Mouse (Mus musculus): Measurements from ENCODE around the gene Cckbr. TPM values are rescaled to one million over a fixed set of nuclear protein-coding genes. Genes with fewer than 3 reads are reported as not detected.

The Cckbr gene
- polyA plus RNA-seq, 1 experiment from 2014 or later = 0.22 TPM

GRCm38 (mm10) chr7:105479232-105479631 lies 53.7 kb downstream of the Cckbr start:
- Histone ChIP-seq H3K27ac (replicated peaks; ENCODE audit: low read depth, low read length) (no peak overlapping the region), H3K4me3 (ENCODE audit: low read depth, low read length) (no peak overlapping the region), H3K9me3 (ENCODE audit: control insufficient read depth, low read length) (no peaks in the 10 kb centered on the region), H3K9ac (ENCODE audit: low read depth, low read length) (no peak overlapping the region), H3K4me2 (ENCODE audit: low read depth, low read length) (no peak overlapping the region), H3K36me3 (ENCODE audit: control insufficient read depth, insufficient read depth, low read length) (no peaks in the 10 kb centered on the region), H3K4me1 (ENCODE audit: control insufficient read depth, insufficient read depth, low read length) (peaks cover 21% of the 10 kb centered on the region), H3K27me3 (replicated peaks; ENCODE audit: control insufficient read depth, insufficient read depth, low read length) (no peaks in the 10 kb centered on the region)
- 85% methylated on average over 6 of the region's 6 CpGs for whole genome bisulfite sequencing
- ATAC-seq (ENCODE audit: low read depth) (no peak), DNase-seq (ENCODE audit: low spot score) (no peak)

GRCm38 (mm10) chr7:105480081-105480480 lies 54.5 kb downstream of the Cckbr start:
- Histone ChIP-seq H3K27me3 (replicated peaks; ENCODE audit: control insufficient read depth, insufficient read depth, low read length) (no peaks in the 10 kb centered on the region), H3K4me3 (ENCODE audit: low read depth, low read length) (peak overlapping the region; percentile 60), H3K9ac (ENCODE audit: low read depth, low read length) (no peak overlapping the region; the same call in 1 of the 2 replicates), H3K4me1 (ENCODE audit: control insufficient read depth, insufficient read depth, low read length) (peaks cover 21% of the 10 kb centered on the region), H3K36me3 (ENCODE audit: control insufficient read depth, insufficient read depth, low read length) (no peaks in the 10 kb centered on the region), H3K9me3 (ENCODE audit: control insufficient read depth, low read length) (no peaks in the 10 kb centered on the region), H3K27ac (replicated peaks; ENCODE audit: low read depth, low read length) (no peak overlapping the region; the same call in 1 of the 2 replicates), H3K4me2 (ENCODE audit: low read depth, low read length) (peak overlapping the region; percentile 89)
- peak; percentile 20 for DNase-seq (ENCODE audit: low spot score)
- 55% methylated on average over 5 of the region's 5 CpGs for WGBS
- no peak for ATAC-seq (ENCODE audit: low read depth)

- peak overlapping the region; percentile 83 for H3K9ac ChIP-seq (ENCODE audit: low read depth, low read length)
- DNase-seq (ENCODE audit: low spot score) (peak; percentile 73), ATAC-seq (ENCODE audit: low read depth) (no peak)
- no peaks in the 10 kb centered on the region for H3K36me3 ChIP-seq (ENCODE audit: control insufficient read depth, insufficient read depth, low read length)
- peak overlapping the region; percentile 89 for H3K4me2 ChIP-seq (ENCODE audit: low read depth, low read length)
- peak overlapping the region; percentile 60 for H3K4me3 ChIP-seq (ENCODE audit: low read depth, low read length)
- peaks cover 21% of the 10 kb centered on the region for H3K4me1 ChIP-seq (ENCODE audit: control insufficient read depth, insufficient read depth, low read length)
- 64% methylated on average over 23 of the region's 23 CpGs for WGBS
- no peaks in the 10 kb centered on the region for H3K9me3 ChIP-seq (ENCODE audit: control insufficient read depth, low read length)
- H3K27ac ChIP-seq (replicated peaks; ENCODE audit: low read depth, low read length) = peak overlapping the region; percentile 90
- H3K27me3 ChIP-seq (replicated peaks; ENCODE audit: control insufficient read depth, insufficient read depth, low read length) = no peaks in the 10 kb centered on the region
Observed at GRCm38 (mm10) chr7:105480561-105481504, 55.3 kb downstream of the Cckbr start.

DNA sequence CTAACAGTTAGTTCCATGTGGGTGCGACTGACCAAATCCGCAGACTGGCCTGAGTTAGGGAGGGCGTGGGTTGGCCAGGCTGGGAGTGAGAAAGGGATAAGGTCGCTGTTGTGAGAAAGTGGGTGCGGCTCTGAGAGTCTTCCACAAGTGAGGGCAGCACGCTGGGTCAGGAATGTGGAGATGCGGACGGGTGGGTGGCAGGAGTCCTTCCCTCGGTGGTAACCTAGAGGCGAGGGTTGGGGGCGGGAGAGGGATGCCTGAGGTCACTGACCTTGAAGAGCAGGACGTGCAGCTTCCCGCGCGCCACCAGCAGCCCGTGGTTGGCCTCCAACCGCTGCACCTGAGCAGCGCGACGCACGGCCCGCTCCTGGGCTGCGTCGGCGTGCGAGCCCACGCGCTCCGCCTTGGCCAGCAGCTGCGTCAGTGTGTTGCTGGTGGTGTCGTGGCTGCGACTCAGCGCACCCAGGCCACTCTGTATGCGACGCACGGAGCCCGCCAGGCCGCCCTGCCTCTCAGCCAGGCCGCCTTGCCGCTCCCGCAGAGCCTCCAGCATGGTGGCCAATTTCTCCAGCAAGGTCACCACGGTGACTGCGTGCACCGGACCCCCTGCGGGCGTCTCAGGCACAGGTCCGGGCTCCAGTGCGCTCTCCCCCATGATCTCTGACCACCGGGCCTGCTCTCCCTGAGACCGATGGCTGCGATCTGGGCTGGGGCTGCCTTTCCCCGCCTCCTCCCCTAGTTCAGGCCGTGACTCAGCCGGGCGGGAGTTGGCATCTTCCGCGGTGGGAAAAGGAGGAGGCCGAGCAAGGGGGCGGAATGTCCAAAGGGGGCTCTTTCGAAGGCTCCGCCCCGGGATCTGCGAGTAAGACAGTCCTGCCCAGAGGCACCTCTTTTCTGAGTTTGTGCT lies 56.2 kb downstream of the Cckbr start, which contains the start of gene Cavin3:
TSS of gene Cavin3 (minus strand) at position 796 of the 907 bp plus-strand sequence.
- WGBS = 3% methylated on average over 42 of the region's 63 CpGs
- no peaks in the 10 kb centered on the region for H3K36me3 ChIP-seq (ENCODE audit: control insufficient read depth, insufficient read depth, low read length)
- H3K27ac ChIP-seq (replicated peaks; ENCODE audit: low read depth, low read length) = peak within 1 kb of the TSS; percentile 90
- peak within 1 kb of the TSS; percentile 83 for H3K9ac ChIP-seq (ENCODE audit: low read depth, low read length)
- H3K9me3 ChIP-seq (ENCODE audit: control insufficient read depth, low read length) = no peaks in the 10 kb centered on the region
- H3K27me3 ChIP-seq (replicated peaks; ENCODE audit: control insufficient read depth, insufficient read depth, low read length) = no peaks in the 10 kb centered on the region
- H3K4me3 ChIP-seq (ENCODE audit: low read depth, low read length) = peak within 1 kb of the TSS; percentile 60
- H3K4me1 ChIP-seq (ENCODE audit: control insufficient read depth, insufficient read depth, low read length) = peaks cover 21% of the 10 kb centered on the region
- DNase-seq (ENCODE audit: low spot score) (peak; percentile 89), ATAC-seq (ENCODE audit: low read depth) (peak; percentile 90)
- H3K4me2 ChIP-seq (ENCODE audit: low read depth, low read length) = peak within 1 kb of the TSS; percentile 89

- H3K9ac ChIP-seq (ENCODE audit: low read depth, low read length) = peak overlapping the region; percentile 83
- H3K4me1 ChIP-seq (ENCODE audit: control insufficient read depth, insufficient read depth, low read length) = peaks cover 21% of the 10 kb centered on the region
- peak overlapping the region; percentile 89 for H3K4me2 ChIP-seq (ENCODE audit: low read depth, low read length)
- H3K27ac ChIP-seq (replicated peaks; ENCODE audit: low read depth, low read length) = peak overlapping the region; percentile 90
- H3K27me3 ChIP-seq (replicated peaks; ENCODE audit: control insufficient read depth, insufficient read depth, low read length) = no peaks in the 10 kb centered on the region
- no peaks in the 10 kb centered on the region for H3K36me3 ChIP-seq (ENCODE audit: control insufficient read depth, insufficient read depth, low read length)
- DNase-seq (ENCODE audit: low spot score) (peak; percentile 75), ATAC-seq (ENCODE audit: low read depth) (peak; percentile 76)
- peak overlapping the region; percentile 60 for H3K4me3 ChIP-seq (ENCODE audit: low read depth, low read length)
- H3K9me3 ChIP-seq (ENCODE audit: control insufficient read depth, low read length) = no peaks in the 10 kb centered on the region
- WGBS = 39% methylated on average over 8 of the region's 8 CpGs
Observed at GRCm38 (mm10) chr7:105482426-105482825, 56.9 kb downstream of the Cckbr start.

GRCm38 (mm10) chr7:105485029-105485428 lies 59.5 kb downstream of the Cckbr start:
- Histone ChIP-seq H3K27me3 (replicated peaks; ENCODE audit: control insufficient read depth, insufficient read depth, low read length) (no peaks in the 10 kb centered on the region), H3K4me1 (ENCODE audit: control insufficient read depth, insufficient read depth, low read length) (peaks cover 21% of the 10 kb centered on the region), H3K4me3 (ENCODE audit: low read depth, low read length) (no peak overlapping the region), H3K36me3 (ENCODE audit: control insufficient read depth, insufficient read depth, low read length) (no peaks in the 10 kb centered on the region), H3K4me2 (ENCODE audit: low read depth, low read length) (no peak overlapping the region), H3K9me3 (ENCODE audit: control insufficient read depth, low read length) (no peaks in the 10 kb centered on the region), H3K27ac (replicated peaks; ENCODE audit: low read depth, low read length) (no peak overlapping the region), H3K9ac (ENCODE audit: low read depth, low read length) (no peak overlapping the region)
- ATAC-seq (ENCODE audit: low read depth) (no peak), DNase-seq (ENCODE audit: low spot score) (no peak)
- 62% methylated on average over 5 of the region's 5 CpGs for whole genome bisulfite sequencing

- H3K9me3 ChIP-seq (ENCODE audit: control insufficient read depth, low read length) = no peaks in the 10 kb centered on the region
- H3K4me3 ChIP-seq (ENCODE audit: low read depth, low read length) = no peak overlapping the region
- H3K27ac ChIP-seq (replicated peaks; ENCODE audit: low read depth, low read length) = no peak overlapping the region
- no peaks in the 10 kb centered on the region for H3K36me3 ChIP-seq (ENCODE audit: control insufficient read depth, insufficient read depth, low read length)
- H3K4me2 ChIP-seq (ENCODE audit: low read depth, low read length) = no peak overlapping the region
- no peaks in the 10 kb centered on the region for H3K27me3 ChIP-seq (replicated peaks; ENCODE audit: control insufficient read depth, insufficient read depth, low read length)
- H3K9ac ChIP-seq (ENCODE audit: low read depth, low read length) = no peak overlapping the region
- H3K4me1 ChIP-seq (ENCODE audit: control insufficient read depth, insufficient read depth, low read length) = peaks cover 7% of the 10 kb centered on the region
- ATAC-seq (ENCODE audit: low read depth) (no peak), DNase-seq (ENCODE audit: low spot score) (no peak)
- WGBS = 75% methylated on average over 6 of the region's 6 CpGs
Observed at GRCm38 (mm10) chr7:105487104-105487876, 61.8 kb downstream of the Cckbr start.

GRCm38 (mm10) chr7:105497881-105498280 lies 72.3 kb downstream of the Cckbr start:
- WGBS = 93% methylated on average over 3 of the region's 3 CpGs
- Histone ChIP-seq H3K4me3 (ENCODE audit: low read depth, low read length) (no peak overlapping the region), H3K9ac (ENCODE audit: low read depth, low read length) (no peak overlapping the region), H3K27ac (replicated peaks; ENCODE audit: low read depth, low read length) (no peak overlapping the region), H3K4me2 (ENCODE audit: low read depth, low read length) (no peak overlapping the region), H3K36me3 (ENCODE audit: control insufficient read depth, insufficient read depth, low read length) (no peaks in the 10 kb centered on the region), H3K4me1 (ENCODE audit: control insufficient read depth, insufficient read depth, low read length) (no peaks in the 10 kb centered on the region), H3K27me3 (replicated peaks; ENCODE audit: control insufficient read depth, insufficient read depth, low read length) (no peaks in the 10 kb centered on the region), H3K9me3 (ENCODE audit: control insufficient read depth, low read length) (no peaks in the 10 kb centered on the region)
- ATAC-seq (ENCODE audit: low read depth) = no peak
- no peak for DNase-seq (ENCODE audit: low spot score)

Data from embryonic facial prominence, embryonic 14.5 days (tissue).